Mouse (Mus musculus) CH12.LX (cell line): Measurements from ENCODE around the gene Rad23a.

ENCODE experiments used
- CTCF ChIP-seq, 2 experiments: IDR thresholded peaks in 1 of 2; conservative IDR thresholded peaks in 1 of 2; 2 replicates each; pipeline ENCODE4 v1.5.1; 2011 to 2012; ENCODE audit warnings: low read depth in 2 of 2, low read length in 2 of 2, improper control_type of control experiment in 1 of 2, inconsistent platforms in 1 of 2, mild to moderate bottlenecking in 1 of 2, moderate library complexity in 1 of 2
- E2F4 ChIP-seq: IDR thresholded peaks from 2 replicates; pipeline ENCODE4 v1.6.1; 2011; ENCODE audit warnings: low read depth, low read length, improper control_type of control experiment; ENCODE audit not compliant: insufficient replicate concordance
- EP300 ChIP-seq: IDR thresholded peaks from 2 replicates; pipeline ENCODE4 v1.6.1; 2011; ENCODE audit warnings: low read length, improper control_type of control experiment
- ETS1 ChIP-seq: conservative IDR thresholded peaks from 2 replicates; pipeline ENCODE4 v1.6.1; 2012; ENCODE audit warnings: low read depth, mild to moderate bottlenecking, inconsistent platforms, low read length, improper control_type of control experiment, moderate library complexity
- GABPA ChIP-seq: IDR thresholded peaks from 2 replicates; pipeline ENCODE4 v1.6.1; 2012; ENCODE audit warnings: low read depth, low read length, improper control_type of control experiment, inconsistent platforms; ENCODE audit not compliant: insufficient replicate concordance
- HCFC1 ChIP-seq: IDR thresholded peaks from 2 replicates; pipeline ENCODE4 v1.6.1; 2012; ENCODE audit warnings: low read depth, mild to moderate bottlenecking, inconsistent platforms, low read length, improper control_type of control experiment
- MEF2A ChIP-seq: IDR thresholded peaks from 2 replicates; pipeline ENCODE4 v1.6.1; 2014; ENCODE audit warnings: low read depth, mild to moderate bottlenecking, inconsistent platforms, low read length, improper control_type of control experiment, borderline replicate concordance
- MXI1 ChIP-seq: IDR thresholded peaks from 2 replicates; pipeline ENCODE4 v1.6.1; 2011; ENCODE audit warnings: mild to moderate bottlenecking, low read depth, low read length, improper control_type of control experiment
- MYC ChIP-seq: IDR thresholded peaks from 2 replicates; pipeline ENCODE4 v1.6.1; 2011; ENCODE audit warnings: low read depth, mild to moderate bottlenecking, improper control_type of control experiment, low read length
- POLR2A ChIP-seq: IDR thresholded peaks from 2 replicates; pipeline ENCODE4 v1.6.1; 2011; ENCODE audit warnings: low read depth, mild to moderate bottlenecking, improper control_type of control experiment, low read length
- POLR2AphosphoS2 ChIP-seq: IDR thresholded peaks from 2 replicates; pipeline ENCODE4 v1.6.1; 2011; ENCODE audit warnings: low read depth, low read length, improper control_type of control experiment
- UBTF ChIP-seq: IDR thresholded peaks from 2 replicates; pipeline ENCODE4 v1.6.1; 2012; ENCODE audit warnings: low read depth, mild to moderate bottlenecking, inconsistent platforms, low read length, improper control_type of control experiment, moderate library complexity
- USF1 ChIP-seq: IDR thresholded peaks from 2 replicates; pipeline ENCODE4 v1.6.1; 2014; ENCODE audit warnings: low read depth, mild to moderate bottlenecking, inconsistent platforms, low read length, improper control_type of control experiment
- USF2 ChIP-seq: conservative IDR thresholded peaks from 2 replicates; pipeline ENCODE4 v1.6.1; 2011; ENCODE audit warnings: low read depth, low read length, improper control_type of control experiment

DNA sequence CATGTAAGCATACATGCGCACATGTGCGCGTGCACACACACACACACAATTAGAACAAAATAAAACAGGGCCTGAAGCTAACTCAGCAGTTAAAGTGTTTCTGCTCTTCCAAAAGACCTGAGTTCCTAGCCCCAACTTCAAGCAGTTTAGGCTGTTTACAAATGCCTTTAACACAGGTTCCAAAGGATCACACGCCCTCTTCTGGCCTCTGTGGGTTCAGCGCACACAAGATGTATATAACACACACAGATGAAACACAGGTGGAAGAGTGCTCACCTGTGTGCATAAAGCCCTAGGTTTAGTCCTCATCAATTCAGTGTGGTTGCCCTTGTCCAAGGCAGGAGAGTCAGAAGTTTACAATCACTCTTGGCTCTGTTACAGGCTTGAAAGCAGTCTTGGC lies 34.4 kb downstream of the Rad23a start:
- TF ChIP-seq EP300 (no peak), POLR2AphosphoS2 (no peak), MYC (no peak), USF1 (no peak), HCFC1 (no peak), POLR2A (no peak), MXI1 (no peak), CTCF (conservative IDR thresholded peaks at IDR 0.05 in 1 of 2, IDR thresholded peaks at IDR 0.05 in 1 of 2; ENCODE audit: low read depth in 2 of 2, low read length in 2 of 2) (no peak), GABPA (no peak), MEF2A (no peak), E2F4 (no peak), ETS1 (no peak), USF2 (no peak), UBTF (no peak)
